Mouse (Mus musculus): ENCODE results near the gene 1600002K03Rik.

Gene 1600002K03Rik

GRCm38 (mm10) chr10:80152873-80153260 lies 19.9 kb upstream of the 1600002K03Rik start:
- in situ Hi-C loops (cut with MboI, MseI): no loop called here

GRCm38 (mm10) chr10:80153713-80154112 lies 19.0 kb upstream of the 1600002K03Rik start:
- in situ Hi-C loops (cut with MboI, MseI): no loop called here

DNA sequence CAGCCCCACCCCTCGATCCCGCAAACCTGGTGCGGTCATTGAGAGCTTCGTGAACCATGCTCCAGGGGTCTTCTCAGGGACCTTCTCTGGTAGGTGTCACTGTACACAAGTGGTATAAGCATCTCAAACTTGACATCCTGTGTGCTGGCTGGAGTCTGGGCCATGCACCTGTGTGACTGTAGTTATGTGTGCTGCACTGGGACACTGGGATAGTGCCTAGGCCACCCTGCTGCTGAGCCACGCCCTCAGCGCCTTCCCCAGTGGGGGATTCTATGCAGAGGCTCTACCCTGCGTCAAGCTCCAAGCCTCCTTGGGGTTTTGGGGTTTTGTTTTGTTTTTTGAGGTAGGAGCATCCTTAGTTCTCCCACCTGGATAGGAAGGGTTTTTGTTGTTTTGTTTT lies 18.4 kb upstream of the 1600002K03Rik start:
- in situ Hi-C loops (cut with MboI, MseI): no loop called here

GRCm38 (mm10) chr10:80155277-80155676 lies 17.5 kb upstream of the 1600002K03Rik start:
- in situ Hi-C loops (cut with MboI, MseI): no loop called here

DNA sequence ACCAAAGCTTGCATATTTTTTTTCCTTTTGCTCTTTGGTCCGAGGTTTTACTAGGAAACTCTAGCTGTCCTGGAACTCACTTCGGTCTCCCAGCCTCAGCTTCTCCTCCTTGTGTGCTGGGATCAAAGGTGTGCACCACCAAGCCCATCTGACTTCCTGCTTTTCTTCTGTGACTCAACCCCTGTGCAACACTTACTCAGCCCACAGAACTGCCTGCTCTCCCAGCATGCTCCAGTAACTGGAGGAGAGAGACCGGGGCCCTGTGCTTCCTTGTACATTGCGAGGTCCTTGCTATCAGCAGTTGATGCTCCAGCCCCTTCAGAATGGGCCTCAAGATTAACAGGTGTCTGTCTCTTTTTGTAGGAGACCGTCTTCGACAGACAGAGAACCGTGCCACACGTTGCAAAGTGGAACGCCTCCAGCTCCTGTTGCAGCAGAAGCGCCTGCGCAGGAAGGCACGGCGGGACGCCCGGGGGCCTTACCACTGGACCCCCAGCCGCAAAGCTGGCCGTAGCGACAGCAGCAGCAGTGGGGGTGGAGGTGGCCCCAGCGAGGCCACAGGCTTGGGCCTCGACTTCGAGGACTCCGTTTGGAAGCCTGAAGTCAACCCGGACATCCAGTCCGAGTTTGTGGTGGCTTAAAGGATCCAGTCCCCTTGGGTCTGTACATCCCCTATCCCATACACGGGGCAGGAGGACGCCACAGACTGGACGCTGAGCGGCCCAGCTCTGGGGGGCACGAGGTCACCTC lies 16.6 kb upstream of the 1600002K03Rik start:
- in situ Hi-C loops (cut with MboI, MseI): no loop called here

DNA sequence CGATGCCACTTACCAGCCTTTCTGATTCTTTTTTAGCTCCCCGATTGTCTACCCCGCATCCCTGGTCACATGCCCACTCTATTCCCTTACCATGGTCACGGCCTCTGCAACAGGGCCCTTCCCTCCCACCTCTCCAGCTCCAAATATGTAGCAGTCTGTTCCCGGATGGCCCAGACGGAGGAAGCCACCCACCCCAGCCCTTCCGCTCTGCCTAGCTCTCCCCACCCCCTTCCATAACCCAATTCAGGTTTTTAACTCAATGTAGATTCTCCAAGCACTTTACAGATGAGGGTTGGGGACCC lies 16.0 kb upstream of the 1600002K03Rik start:
- in situ Hi-C loops (cut with MboI, MseI): no loop called here

DNA sequence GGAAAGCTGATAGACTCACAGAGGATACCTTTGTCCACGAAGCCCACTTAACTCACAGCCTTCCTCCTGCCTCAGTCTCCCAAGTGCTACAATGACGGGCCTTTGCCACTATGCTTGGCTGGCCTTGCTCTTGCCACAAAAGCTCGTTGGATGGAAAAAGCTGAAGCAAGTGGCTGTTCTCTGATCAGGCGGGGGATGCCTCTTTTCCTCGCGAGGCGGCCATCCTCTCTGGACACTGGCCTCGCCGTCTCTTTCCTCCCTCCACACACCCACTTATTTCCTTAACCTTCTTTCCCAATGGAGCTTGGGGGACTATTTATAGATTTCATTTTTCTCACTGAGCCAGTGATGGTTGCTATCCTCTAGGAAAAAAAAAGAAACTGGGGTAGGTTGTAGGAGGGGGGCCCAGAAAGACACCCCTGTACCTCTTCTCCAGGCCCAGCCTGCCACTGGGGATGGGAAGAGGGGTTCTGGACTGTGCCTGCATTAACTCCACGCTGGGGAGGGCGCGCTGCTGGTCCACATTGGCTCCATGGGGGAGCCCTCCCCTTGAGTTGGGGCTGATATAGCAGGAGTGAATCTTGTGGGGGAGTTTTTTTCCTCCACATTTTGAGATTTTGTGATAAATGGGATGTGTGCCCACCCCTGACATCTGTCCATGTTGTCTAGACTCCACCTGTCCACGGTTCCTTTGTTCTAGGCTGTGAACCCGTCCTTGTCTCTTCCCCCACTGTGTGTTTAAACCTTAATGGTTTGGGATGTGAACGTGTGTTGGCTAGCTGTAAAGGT lies 15.4 kb upstream of the 1600002K03Rik start:
- in situ Hi-C loops (cut with MboI, MseI): no loop called here

GRCm38 (mm10) chr10:80158307-80158986 lies 14.3 kb upstream of the 1600002K03Rik start:
- in situ Hi-C loops (cut with MboI, MseI): no loop called here

DNA sequence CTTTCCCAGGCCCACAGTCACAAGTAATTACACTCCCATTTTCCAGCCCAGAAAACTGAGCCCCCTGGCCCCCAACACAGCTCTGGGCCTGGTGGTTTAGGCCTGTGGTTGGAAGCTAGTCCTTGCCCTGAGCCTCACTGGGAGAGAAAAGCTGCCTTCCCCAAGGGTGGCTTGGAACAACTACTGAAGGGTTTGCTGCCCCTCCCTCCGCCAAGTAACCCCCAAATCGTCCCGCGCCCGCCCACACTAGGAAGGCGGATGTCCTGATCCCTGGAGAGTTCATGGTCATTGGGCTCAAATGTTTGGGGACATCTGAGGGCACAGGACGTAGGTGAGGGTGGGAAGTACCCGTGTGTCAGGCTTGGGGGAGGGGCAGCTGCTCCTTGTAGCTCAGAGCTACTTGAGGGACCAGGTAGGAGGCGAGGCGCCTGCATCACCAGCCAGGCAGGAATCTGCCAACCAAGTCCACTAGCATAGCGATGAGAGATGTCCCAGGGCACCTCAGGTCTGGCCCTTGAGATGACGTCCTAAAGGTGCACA lies 13.7 kb upstream of the 1600002K03Rik start:
- in situ Hi-C loops (cut with MboI, MseI): no loop called here

DNA sequence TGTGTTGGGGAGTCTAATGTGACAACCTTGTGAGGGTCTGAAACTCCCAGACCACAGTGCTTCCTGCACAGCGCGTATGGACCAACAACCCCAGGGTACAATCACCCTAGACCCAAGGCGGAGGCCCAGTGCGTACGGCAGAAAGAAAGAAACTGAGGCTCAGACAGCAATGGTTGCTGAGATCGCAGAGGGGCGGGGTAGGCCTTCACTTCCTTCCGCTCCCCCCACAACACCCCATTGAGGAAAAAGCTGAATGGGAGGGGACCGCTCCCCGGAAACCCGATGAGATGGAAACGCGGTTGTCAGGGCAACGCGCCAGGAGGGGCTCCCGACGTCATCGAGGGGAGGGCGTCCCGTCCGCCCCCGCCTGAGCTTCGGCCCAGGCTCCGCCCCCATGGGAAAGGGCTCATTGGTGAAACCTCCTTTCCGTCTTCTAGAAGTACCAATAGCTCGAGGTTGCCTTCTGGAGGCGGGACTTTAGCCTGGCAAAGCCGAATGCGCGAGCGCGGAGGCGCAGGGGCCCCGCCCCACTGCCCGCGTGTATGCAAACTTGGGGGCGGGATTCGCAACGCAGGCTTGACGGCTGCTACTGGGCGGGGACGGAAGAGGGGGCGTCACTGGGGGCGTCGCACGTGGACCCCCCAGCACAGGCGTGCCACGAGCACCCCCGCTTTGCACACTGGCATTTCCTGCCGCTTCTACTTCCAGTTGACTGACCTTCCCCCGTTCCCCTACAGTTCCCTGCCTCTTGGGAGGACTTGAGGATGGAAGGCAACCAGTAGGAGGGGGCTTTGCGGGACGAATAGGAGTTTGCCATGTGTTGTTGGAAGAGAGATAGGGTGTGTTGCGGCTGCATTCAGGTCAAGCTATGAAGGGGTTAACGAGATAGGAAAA lies 12.9 kb upstream of the 1600002K03Rik start:
- in situ Hi-C loops (cut with MboI, MseI): no loop called here

DNA sequence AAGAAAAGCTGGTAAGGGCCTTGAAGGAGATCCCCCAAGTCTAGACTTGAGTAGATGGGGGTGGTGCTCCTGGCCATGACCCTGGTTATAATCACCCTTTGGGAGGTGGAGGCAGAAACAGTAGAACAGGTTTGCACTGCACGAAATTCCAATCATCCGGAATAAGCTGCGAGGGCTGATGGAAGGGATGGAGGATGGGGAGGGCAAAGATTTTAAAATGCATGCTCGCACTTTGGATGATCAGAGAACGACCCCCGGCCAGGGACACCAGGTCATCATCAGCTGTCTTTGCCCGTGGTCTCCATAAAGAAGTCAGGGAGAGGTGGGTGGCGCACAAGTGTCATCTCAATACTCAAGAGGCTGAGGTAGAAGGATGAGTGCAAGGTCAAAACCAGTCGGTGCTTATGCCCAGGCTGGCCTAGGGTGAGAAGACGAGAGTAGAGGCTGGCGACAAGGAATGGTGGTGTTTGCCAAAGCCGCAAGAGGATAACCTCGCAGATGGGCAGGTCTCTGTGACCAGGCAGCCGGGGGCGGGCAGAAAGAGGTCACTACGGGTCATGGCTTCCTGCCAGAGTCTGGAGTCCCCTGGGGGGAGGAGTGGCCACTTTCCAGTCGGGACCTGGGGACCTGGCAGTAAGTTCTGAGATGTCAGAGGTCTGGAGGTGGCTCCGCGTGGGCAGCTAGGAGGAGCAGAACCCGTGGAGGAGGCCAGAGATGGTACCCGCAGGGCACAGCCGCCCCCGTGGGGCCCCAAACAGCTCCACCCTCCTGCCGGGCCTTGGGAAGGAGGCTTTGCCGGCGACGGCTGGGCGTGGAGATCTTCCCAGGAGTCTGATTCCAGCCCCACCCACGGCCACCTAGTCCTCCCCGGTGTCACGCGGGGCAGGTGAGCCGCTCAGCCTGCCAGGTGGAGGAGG lies 12.0 kb upstream of the 1600002K03Rik start:
- in situ Hi-C loops (cut with MboI, MseI): no loop called here

DNA sequence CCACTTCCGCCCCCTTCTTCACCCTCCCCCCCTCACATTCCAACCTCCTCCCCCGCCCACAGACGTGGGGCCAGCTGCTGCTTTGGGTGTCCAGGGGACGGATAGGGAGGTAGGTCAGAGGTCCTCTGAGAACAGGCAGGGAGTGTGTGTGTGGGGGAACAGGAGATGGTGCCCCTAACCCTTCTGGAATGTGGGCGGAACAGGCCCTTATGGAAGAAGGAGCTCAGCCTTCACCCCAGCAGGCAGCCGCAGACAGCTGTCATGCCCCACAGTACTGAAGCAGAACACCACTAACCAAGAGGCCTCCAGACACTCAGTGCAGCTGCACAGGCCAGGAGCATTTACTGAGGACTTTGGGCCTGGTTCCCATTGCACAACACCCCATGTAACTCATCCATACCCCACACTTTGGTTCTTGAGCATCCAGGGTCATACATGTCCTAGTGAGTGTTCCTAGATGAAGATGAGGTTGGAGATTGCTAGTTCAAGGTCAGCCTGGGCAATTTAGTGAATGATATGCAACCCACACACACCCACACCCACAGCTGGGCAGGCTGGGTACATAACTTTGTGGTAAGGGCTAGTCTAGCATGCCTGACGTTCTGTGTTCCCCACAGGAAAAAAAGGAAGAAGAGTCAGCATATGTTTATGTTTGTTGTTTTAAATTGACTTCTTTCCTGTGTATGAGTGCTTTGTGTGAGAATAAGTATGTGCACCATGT lies 11.1 kb upstream of the 1600002K03Rik start:
- in situ Hi-C loops (cut with MboI, MseI): no loop called here

DNA sequence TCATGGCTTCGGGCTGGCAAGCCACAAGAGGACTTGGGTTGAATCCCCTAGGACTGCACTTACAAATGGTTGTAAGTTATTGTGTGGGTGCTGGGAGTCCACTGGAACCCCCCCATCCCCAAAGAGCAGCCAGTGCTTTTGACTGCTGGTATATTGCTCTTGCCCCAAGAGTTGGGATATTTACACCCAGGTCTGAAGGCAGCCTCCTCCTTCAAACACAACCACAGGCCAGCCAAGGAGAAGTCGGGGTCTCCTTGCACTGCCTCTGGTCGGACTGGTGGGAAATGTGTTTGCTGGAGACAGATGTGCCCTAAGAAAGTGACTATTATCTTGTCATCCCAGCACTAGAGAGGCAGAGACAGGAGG lies 10.5 kb upstream of the 1600002K03Rik start:
- in situ Hi-C loops (cut with MboI, MseI): no loop called here

- in situ Hi-C loops (cut with MboI, MseI): no loop called here
Measured at GRCm38 (mm10) chr10:80162716-80163299, 9.9 kb upstream of the 1600002K03Rik start.

DNA sequence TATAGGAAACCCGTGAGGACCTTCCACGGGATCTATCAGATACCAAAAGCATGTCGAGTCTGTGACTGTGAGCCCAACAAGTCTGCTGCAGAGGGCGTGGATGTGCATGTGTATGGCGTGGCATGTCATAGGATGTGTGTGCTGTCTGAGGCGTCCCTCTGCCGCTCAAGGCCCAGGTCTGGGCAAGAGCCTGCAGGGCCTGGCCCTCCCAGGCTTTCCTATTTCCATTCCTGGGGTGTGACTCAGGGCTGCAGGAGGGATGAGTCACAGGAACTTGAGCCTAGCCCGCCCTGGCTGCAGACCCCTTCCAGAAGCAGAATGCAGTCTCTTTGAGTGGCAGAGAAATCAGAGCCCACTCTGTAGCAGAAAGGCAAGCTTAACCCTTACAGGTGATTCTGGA lies 9.0 kb upstream of the 1600002K03Rik start:
- in situ Hi-C loops (cut with MboI, MseI): no loop called here

GRCm38 (mm10) chr10:80164161-80164997 lies 8.4 kb upstream of the 1600002K03Rik start:
- in situ Hi-C loops (cut with MboI, MseI): no loop called here

DNA sequence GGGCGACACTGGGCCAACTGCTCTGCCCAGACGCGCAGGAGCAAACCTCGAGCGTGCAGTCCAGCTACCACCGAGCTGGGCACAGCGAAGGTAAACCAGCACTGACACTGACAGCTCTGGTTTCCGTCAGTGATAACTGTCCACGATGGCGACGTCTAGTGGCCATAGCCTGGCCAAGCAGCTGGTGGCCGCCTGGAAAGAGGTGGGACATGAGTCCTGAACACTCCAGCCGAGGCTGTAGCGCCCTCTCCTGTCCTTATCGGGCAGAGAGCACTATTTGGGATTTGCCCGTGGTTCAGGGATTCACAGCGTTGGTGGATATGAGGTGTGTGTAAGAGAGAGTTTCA lies 7.8 kb upstream of the 1600002K03Rik start:
- in situ Hi-C loops (cut with MboI, MseI): no loop called here

DNA sequence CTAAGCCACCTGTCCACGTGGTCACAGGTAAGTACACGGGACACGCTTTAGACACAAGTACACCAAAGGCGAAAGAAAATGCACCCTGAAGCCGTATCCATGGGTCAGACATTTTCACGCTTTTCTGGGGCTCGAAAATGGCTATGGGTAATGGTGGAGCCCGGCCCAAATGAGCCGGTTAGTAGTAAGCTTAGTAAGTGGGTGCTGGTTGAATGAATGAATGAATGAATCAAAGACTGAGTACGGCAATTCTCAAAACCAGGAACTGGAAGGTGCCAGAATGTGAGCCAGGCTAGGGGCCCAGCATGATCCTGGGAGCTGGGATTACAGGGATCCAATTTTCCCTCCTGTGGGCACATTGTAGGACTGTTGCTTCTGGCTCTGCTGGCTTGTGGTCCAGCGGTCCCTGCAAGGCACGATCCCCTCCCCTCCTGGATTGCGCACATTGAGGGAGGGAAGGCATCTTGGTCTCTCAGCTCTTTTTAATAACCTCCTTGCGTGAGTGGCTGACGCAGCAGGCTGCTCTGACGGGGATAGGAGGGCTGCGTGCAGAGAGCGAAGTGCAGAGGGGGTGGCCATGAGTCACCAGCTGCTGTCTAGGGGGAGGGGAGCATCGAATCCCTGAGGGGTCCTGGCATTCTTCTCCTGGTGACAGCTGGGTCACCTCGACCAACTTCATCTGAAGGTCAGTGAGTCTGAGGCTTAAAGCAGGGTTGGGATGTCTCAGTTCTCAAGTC lies 7.2 kb upstream of the 1600002K03Rik start, which contains the start of gene Cirbp:
Cirbp (plus strand) TSS at position 594 of the 737 bp plus-strand sequence.
- in situ Hi-C loops (cut with MboI, MseI): no loop called here
